Mouse (Mus musculus) neutrophil, adult 83 days (primary cell): Measurements from ENCODE around the gene Stx12. TPM values are rescaled to one million over a fixed set of nuclear protein-coding genes. Genes with fewer than 3 reads are reported as not detected.

ENCODE experiments used
- total RNA-seq, 2 experiments: library from RNA; stranded (reverse); gene quantifications; one replicate each; pipeline ENCODE4 v1.2.4; 2023

The Stx12 gene
- 10 to 100 TPM; 18.9 to 21.4 TPM for total RNA-seq

DNA sequence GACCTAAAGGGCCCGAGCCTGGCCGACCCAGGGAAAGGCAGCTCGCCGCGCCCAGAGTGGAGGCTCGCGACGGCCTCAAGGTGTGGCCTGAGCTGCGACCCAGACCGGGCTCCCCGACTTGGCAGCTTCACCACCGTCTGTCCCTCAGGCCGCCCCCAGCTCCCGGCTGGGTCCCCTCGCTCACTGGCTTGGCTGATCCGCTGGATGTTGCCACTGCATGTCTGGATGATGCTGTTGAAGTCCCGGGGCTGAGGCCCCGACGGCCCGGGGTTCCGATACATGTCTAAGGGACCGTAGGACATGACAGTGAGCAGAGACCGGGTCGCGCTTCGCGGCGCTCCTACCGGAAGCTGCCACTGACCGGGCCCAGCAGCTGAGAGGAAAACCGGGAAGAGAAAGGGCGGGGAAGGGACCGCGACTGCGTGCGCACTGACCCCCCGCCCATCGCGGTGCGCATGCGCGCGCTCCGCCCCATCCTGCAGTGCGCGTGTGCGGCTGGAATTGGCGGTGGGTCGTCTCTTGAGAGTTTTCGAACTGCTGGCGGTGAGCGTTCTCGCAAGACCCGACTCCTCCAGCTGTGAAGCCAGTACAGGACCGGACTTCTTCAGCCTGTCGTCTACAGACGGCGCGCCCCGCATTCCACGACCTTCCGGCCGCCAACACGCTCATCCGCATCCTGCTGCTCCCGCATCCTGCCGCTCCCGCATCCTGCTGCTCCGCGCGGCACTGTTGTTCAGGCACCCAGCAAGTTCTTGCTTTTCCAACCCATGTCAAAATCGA lies at the start of gene Stx12:
Gene Stx12 (minus strand): TSS at position 446 of the 780 bp plus-strand sequence.

GRCm38 (mm10) chr4:132922558-132923008 lies 38.3 kb upstream of the Stx12 start, which contains the start of gene Fam76a:
TSS of gene Fam76a (minus strand) at chr4:132922558.

DNA sequence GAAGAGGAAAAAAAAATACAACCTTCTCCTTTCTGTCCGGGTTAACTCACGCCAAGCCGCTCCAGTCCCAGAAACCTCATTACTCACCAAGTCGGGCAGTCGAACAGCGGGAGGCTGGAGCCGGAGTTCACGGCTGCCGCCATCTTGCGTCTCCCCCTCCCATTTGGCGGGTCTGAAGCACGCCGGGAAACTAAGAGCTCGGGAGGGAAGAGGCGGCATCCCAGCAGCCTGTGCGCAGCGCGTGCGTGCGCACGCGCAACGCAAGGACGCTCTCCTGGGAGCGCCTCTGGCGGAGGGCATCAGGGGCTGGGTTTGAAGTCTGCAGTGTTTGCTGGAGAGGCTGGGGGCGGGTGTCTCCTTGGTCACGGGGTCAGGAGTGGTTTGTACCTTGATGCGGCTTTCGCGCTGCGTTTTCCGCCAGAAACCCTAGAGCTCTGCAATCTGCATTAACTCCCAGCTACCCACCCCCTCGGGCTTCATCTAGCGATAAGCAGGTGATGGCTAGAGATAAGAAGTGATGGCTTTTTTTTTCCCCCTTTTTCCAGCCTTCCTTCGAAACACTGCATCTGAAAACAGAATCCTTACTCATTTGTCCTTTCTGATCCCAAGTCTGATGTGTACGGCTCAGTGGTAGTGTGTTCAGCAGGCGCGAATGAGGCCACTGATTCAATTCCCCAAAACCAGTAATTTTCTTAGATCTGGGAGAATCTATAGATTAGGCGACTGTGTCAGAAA lies 41.2 kb downstream of the Stx12 start, which contains the start of gene Ppp1r8:
Gene Ppp1r8 (minus strand): TSS at position 200 of the 735 bp plus-strand sequence.

Other genes starting within 250 kb of the Stx12 start
- 10 to 100 TPM; 30.5 to 37.3 TPM for gene Eya3, start 245.5 kb downstream of the Stx12 start, total RNA-seq
- 1 to 10 TPM; 3.9 to 4.6 TPM for gene Xkr8, start 152.0 kb downstream of the Stx12 start, total RNA-seq
- gene Smpdl3b, start 127.3 kb downstream of the Stx12 start, total RNA-seq, result 1 to 10 TPM; 1.5 to 2.3 TPM
- 10 to 100 TPM; 30.1 to 41.2 TPM for gene Rpa2, start 116.2 kb downstream of the Stx12 start, total RNA-seq
- 100 to 1,000 TPM; 101 to 144 TPM for gene Themis2, start 88.1 kb downstream of the Stx12 start, total RNA-seq
- 10 to 100 TPM; 23.3 to 27.0 TPM for gene Ppp1r8, start 41.3 kb downstream of the Stx12 start, total RNA-seq
- gene Fam76a, start 38.0 kb upstream of the Stx12 start, total RNA-seq, result 10 to 100 TPM; 24.4 to 30.4 TPM
- gene Fgr, start 89.6 kb upstream of the Stx12 start, total RNA-seq, result 100 to 1,000 TPM; 268 to 295 TPM
- gene Ahdc1, start 126.8 kb upstream of the Stx12 start, total RNA-seq, result 1 to 10 TPM; 6.4 to 7.8 TPM
- 100 to 1,000 TPM; 230 to 271 TPM for gene Wasf2, start 246.0 kb upstream of the Stx12 start, total RNA-seq